Mouse (Mus musculus) heart, adult 2 months (tissue): Measurements from ENCODE around the gene Tbc1d25.

Experiments used
- CTCF ChIP-seq: fragments of 200-600 bp; IDR thresholded peaks from 2 replicates; pipeline ENCODE4 v1.8.1; 2022; ENCODE audit warnings: antibody characterized with exemption, mild to moderate bottlenecking, moderate library complexity
- EP300 ChIP-seq: fragments of 200-500 bp; IDR thresholded peaks from 2 replicates; pipeline ENCODE4 v1.6.1; 2011; ENCODE audit warnings: low read depth, low read length, control low read depth; ENCODE audit not compliant: insufficient read depth
- POLR2A ChIP-seq: fragments of 200-500 bp; IDR thresholded peaks from 2 replicates; pipeline ENCODE4 v1.6.1; 2011; ENCODE audit warnings: mild to moderate bottlenecking, low read depth, low read length, control low read depth; ENCODE audit not compliant: insufficient read depth

- TF ChIP-seq CTCF, result no peak
- 0 out of 2 replicates have a peak, but pooled peaks have one; percentile 22 for TF ChIP-seq EP300
- TF ChIP-seq POLR2A, result peak; percentile 90
These were observed 30.6 kb downstream of the Tbc1d25 start, which contains the start of gene Rbm3 for GRCm38 (mm10) chrX:8145153-8145991.
